Mouse (Mus musculus): Measurements from ENCODE around the gene Olfr641.

DNA sequence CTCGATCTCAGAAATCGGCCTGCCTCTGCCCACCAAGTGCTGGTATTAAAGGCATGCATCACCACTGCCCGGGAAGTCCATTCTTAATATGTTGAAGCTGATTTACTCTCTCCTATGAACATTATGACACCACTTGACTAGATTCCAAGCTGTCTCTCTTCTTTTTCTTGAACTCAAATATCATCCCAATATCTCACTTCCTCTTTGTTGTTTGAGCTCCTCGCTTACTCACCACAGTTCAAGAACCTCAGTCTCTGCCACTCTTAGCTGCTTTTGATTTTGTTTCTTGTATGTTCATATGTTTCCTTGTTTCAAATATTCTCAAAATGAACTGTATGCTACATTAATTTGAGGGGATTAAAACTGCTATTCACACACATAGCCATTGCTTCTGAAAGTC lies 15.5 kb downstream of the Olfr641 start:
- TF ChIP-seq CTCF (IDR thresholded peaks at IDR 0.05; ENCODE audit: control insufficient read depth, insufficient read depth, insufficient replicate concordance, low read depth, low read length) (no peak), POLR2A (IDR thresholded peaks at IDR 0.05; ENCODE audit: control insufficient read depth, low read depth, low read length) (no peak)

Measured in testis, adult 2 months (tissue).